In genomic region chr17:64725214-64725613, GRCm38 (mm10) we compare ENCODE assay signal across 21 mouse cellular contexts.
DNase-seq lines count a peak whose midpoint lies in the region; ATAC-seq and TF ChIP-seq lines count a peak whose summit lies in the region.
"Had no signal": no experiment of that assay in that cellular context is flagged by ENCODE, and none has a peak within 500 bp of the region (broad histone marks: within the 10 kb centered on the region; RNA-seq: fewer than 3 reads in every experiment).

No protein-coding gene starts in this region.

- H3K4me1 ChIP-seq in hindbrain, postnatal 0 days (ENCODE audit: insufficient read depth, low read length): no peaks in the 10 kb centered on the region; the same call in 1 of the 2 replicates
- no peaks in the 10 kb centered on the region for H3K4me1 ChIP-seq in hindbrain, embryonic 13.5 days (replicated peaks)
- H3K4me1 ChIP-seq: embryonic facial prominence, embryonic 13.5 days; embryonic facial prominence, embryonic 15.5 days; forebrain, embryonic 10.5 days; forebrain, embryonic 12.5 days had no signal

- no peak overlapping the region for H3K4me2 ChIP-seq in hindbrain, postnatal 0 days (ENCODE audit: low read depth, low read length)
- H3K4me2 ChIP-seq in hindbrain, embryonic 13.5 days: no peak overlapping the region
- H3K4me2 ChIP-seq: embryonic facial prominence, embryonic 13.5 days; embryonic facial prominence, embryonic 15.5 days; forebrain, embryonic 12.5 days had no signal

- WGBS in hindbrain, postnatal 0 days: 60% methylated on average over 3 of the region's 3 CpGs
- whole genome bisulfite sequencing in hindbrain, embryonic 13.5 days: 89% methylated on average over 3 of the region's 3 CpGs

- TF ChIP-seq CTCF in hindbrain, postnatal 0 days (IDR thresholded peaks at IDR 0.05; ENCODE audit: low read depth): no peak

- no peaks in the 10 kb centered on the region for H3K36me3 ChIP-seq in hindbrain, postnatal 0 days (ENCODE audit: insufficient read depth, low read length)
- H3K36me3 ChIP-seq in hindbrain, embryonic 13.5 days: no peaks in the 10 kb centered on the region
- H3K36me3 ChIP-seq: forebrain, embryonic 10.5 days; forebrain, embryonic 12.5 days had no signal

- H3K4me3 ChIP-seq in hindbrain, postnatal 0 days (ENCODE audit: low read length): no peak overlapping the region
- H3K4me3 ChIP-seq in hindbrain, embryonic 13.5 days: no peak overlapping the region
- H3K4me3 ChIP-seq: embryonic facial prominence, embryonic 13.5 days; embryonic facial prominence, embryonic 15.5 days; erythroblast, embryonic 14.5 days; forebrain, embryonic 10.5 days; forebrain, embryonic 12.5 days had no signal

- no peak overlapping the region for H3K9ac ChIP-seq in hindbrain, postnatal 0 days (replicated peaks; ENCODE audit: low read length)
- H3K9ac ChIP-seq in hindbrain, embryonic 13.5 days: no peak overlapping the region
- H3K9ac ChIP-seq: embryonic facial prominence, embryonic 13.5 days; embryonic facial prominence, embryonic 15.5 days; forebrain, embryonic 12.5 days had no signal

- peak; percentile 42 to 66 for DNase-seq in cerebellum, postnatal 10 days
- DNase-seq in cerebellum, postnatal 36 days: no peak
- DNase-seq in hindbrain, postnatal 0 days (ENCODE audit: low spot score): no peak
- DNase-seq in retina, postnatal 1 day: peak; percentile 4
- no peak for DNase-seq in retina, embryonic 14.5 days (ENCODE audit: low spot score)
- DNase-seq: adrenal gland, adult 2 months; adrenal gland, postnatal 10 days; adrenal gland, postnatal 25 days; cerebellum, adult 18-20 months; cerebellum, adult 8-10 months; cerebellum, adult 9-11 months; cerebellum, postnatal 25 days; embryo, embryonic 11 days had no signal

- no peak overlapping the region for H3K27ac ChIP-seq in hindbrain, postnatal 0 days
- H3K27ac ChIP-seq in hindbrain, embryonic 13.5 days: no peak overlapping the region
- H3K27ac ChIP-seq: embryonic facial prominence, embryonic 13.5 days; embryonic facial prominence, embryonic 15.5 days; forebrain, embryonic 10.5 days; forebrain, embryonic 12.5 days had no signal

- H3K9me3 ChIP-seq in hindbrain, postnatal 0 days (ENCODE audit: low read length): no peaks in the 10 kb centered on the region
- no peaks in the 10 kb centered on the region for H3K9me3 ChIP-seq in hindbrain, embryonic 13.5 days
- H3K9me3 ChIP-seq: embryonic facial prominence, embryonic 13.5 days; embryonic facial prominence, embryonic 15.5 days; forebrain, embryonic 10.5 days; forebrain, embryonic 12.5 days had no signal

- no peaks in the 10 kb centered on the region for H3K27me3 ChIP-seq in hindbrain, postnatal 0 days (ENCODE audit: insufficient read depth, low read length)
- H3K27me3 ChIP-seq in hindbrain, embryonic 13.5 days: no peaks in the 10 kb centered on the region
- H3K27me3 ChIP-seq: embryonic facial prominence, embryonic 13.5 days; embryonic facial prominence, embryonic 15.5 days; forebrain, embryonic 12.5 days had no signal

- ATAC-seq in hindbrain, postnatal 0 days: peak; percentile 64
- no peak for ATAC-seq in hindbrain, embryonic 13.5 days (ENCODE audit: low FRiP score)
- ATAC-seq: forebrain, embryonic 14.5 days; forebrain, embryonic 16.5 days had no signal

Comparison
In these comparisons a context has a peak if more than half of its experiments do, and no peak if none do; other contexts are left out.
1. DNase-seq: peak in cerebellum, postnatal 10 days (2 of 2) and retina, postnatal 1 day (single experiment); none in cerebellum, postnatal 36 days (0 of 2), hindbrain, postnatal 0 days (single experiment) and retina, embryonic 14.5 days (single experiment).